Mouse (Mus musculus) kidney, adult 11 months (tissue): ENCODE data around the gene Caprin2.
"Not testable (repeated sequence)": the region's sequence is repeated elsewhere in the genome, so short reads cannot be mapped to it uniquely, and the experiment has no call there.

ENCODE experiments used
- DNase-seq: peaks from one replicate; pipeline ENCODE4 v3.0.0; 2022

The Caprin2 gene

DNA sequence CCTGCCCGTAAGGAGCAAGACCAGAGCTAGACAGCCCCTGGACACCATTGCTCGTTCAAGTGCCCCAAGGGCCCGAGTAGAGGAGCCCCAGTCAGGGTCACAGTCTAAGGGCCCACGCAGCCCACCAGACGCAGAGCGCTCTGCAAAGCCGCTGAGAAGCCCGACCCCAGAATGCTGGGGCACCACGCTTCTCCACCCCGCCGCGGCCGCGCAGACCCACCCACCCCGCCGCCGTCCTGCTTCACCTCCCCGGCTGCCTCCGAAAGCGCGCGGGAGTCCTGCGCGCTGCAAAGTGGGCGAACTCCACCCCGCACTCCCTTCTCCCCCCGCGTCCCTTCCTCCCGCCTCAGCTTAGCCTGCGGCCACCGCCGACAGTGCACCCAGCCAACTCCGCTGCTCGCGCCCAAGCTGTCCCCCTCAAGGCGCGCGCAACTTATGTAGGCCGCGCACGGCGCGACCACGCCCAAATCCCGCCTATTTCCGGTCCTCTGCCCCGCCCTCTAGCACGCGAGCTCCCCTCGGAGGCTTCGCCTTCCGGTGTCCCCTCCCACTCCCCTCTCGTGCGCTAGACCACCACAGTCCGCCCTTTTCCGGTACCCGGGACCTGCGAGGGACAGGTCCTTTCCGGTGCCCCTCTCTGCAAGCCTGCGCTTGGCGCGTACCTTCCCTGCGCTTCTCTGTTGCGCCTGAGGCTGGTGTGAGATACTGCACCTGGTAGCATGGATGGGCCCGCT lies at the start of gene Caprin2:
Gene Caprin2 (minus strand): TSS at position 465 of the 734 bp plus-strand sequence.
- peak; percentile 83 for DNase-seq

DNA sequence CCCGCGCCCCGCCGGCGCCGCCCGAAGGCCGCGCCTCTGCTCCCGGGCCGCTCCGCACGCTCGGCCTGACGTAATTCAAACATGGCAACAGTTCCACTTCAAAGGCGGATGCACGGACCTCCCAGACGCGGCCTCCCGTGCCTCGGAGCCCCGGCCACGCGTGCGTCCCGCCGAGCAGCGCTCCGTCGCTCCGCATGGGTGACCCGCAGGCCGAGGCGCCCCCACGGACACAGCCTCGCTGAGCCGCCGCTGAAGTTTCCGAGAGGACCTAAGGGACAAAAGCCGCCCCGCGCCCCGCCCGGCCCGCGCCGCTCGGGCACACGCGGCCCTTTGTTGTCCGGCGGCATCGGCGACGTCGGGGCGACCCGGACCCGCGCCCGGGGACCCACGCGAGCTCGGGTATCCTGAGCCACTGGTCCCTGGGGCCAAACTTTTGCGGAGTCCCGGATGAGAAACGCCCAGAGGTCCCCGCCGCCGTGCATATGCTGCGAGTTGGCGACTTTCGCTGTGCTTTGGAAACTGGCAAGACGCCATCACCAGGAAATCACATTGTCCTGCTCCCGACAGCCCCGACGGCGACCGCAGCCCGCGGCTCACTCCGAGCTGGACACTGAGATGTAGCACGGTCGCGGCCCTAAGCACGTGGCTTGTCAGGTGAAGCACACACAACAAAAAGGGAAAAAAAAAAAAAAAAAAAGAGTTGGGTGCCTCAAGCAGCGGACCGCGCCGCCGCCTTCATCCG lies 48.9 kb upstream of the Caprin2 start:
- DNase-seq: peak; percentile 60

DNA sequence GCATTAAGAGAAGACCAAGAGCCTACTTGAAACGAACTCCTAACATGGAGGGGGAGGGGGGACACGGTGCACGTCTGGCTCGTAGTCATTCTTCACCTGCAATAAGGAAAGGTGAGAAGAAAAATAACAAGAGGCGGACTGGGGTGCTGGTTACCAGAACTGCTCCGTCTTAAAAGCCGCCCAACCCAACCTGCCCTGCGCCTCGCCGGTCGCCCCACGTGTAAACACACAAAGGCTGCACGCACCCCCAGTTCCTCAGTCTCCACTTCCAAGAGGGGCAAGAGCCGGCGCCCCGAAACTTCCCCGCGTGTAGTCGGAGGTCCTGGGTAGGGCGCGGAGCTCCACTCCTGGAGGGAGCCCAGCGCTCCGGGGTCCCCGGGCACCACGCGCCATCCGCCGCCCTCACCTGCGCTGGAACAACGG lies 48.3 kb upstream of the Caprin2 start:
- DNase-seq: no peak

DNA sequence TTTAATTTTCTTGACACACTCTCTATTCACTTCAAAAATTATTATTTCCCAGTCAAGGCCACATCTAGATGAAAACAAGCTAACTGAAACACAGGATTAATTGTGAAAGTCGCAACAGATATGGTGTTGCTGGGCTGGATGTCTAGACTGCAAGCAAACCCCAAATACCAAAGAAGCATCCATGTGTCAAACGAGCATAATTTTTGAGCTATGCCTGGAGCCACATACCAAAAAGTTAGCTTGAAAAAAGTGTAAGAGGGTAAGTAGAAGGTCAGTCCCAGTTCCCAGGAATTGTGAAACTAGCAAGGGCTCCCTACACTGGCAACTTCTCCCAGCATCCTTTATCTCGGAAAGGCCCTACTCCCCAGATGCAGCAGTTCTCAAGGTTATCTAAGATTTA lies 47.7 kb upstream of the Caprin2 start:
- no peak for DNase-seq

DNA sequence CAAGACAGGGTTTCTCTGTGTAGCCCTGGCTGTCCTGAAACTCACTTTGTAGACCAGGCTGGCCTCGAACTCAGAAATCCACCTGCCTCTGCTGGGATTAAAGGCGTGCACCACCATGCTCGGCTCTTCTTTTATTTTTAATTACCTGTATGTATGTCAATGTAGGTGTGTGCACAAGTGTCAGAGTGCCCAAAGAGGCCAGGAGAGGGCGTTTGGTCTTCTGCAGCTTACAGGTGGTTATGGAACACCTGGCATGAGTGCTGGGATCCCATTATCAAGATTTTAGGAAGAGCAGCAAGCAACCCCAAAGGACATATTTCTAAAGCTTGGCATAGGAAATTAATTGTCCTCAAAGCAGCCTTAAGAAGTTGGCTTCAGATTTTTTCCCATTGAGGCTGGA lies 46.4 kb upstream of the Caprin2 start:
- DNase-seq: no peak

DNA sequence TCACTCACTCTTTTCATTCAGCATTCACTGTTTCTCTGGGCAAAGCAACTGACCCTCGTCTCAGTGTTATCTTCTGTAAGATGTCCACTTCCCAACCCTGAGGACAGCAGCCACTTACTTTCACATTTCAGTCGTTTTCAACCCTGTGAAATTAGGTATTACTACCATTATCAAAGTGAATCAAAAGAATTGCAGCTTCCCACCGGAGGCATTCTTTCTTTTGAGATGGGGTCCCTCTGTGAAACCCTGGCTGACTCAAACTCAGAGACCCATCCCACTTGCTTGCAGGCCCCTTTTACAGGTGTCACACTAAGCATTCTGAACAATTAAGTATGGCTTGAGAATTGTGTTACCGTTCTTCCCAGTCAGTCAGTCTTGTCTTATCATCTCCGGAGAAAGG lies 45.8 kb upstream of the Caprin2 start:
- DNase-seq: no peak

DNA sequence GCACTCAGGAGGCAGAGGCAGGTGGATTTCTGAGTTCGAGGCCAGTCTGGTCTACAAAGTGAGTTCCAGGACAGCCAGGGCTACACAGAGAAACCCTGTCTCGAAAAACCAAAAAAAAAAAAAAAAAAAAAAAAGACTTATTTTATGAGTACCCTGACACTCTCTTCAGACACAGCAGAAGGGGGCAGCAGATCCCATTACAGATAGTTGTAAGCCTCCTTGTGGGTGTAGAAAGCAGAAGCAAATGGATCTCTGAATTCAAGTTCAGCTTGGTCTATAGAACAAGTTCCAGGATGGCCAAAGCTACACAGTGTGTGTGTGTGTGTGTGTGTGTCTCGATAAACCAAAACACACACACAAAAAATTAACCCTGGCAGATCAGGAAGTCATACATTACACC lies 44.3 kb upstream of the Caprin2 start:
- DNase-seq: not testable (repeated sequence)

DNA sequence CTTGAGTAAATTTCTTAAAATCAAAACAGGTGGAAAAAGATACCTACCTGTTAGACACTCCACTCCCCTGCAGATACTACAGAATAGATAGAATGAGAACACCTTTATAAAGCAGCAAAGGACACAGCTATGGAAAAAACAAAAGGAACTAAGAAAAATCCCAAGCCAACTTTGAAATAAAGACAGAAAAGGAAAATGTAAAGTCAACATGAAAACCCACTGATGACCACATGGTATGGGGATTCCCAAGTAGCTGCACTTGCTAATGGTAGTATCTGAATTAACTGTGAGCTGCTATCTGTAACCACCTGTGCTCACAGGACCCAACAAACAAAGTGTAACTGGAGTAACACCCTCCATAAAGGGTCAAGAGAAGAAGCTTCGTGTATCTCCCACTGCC lies 41.7 kb upstream of the Caprin2 start:
- no peak for DNase-seq

DNA sequence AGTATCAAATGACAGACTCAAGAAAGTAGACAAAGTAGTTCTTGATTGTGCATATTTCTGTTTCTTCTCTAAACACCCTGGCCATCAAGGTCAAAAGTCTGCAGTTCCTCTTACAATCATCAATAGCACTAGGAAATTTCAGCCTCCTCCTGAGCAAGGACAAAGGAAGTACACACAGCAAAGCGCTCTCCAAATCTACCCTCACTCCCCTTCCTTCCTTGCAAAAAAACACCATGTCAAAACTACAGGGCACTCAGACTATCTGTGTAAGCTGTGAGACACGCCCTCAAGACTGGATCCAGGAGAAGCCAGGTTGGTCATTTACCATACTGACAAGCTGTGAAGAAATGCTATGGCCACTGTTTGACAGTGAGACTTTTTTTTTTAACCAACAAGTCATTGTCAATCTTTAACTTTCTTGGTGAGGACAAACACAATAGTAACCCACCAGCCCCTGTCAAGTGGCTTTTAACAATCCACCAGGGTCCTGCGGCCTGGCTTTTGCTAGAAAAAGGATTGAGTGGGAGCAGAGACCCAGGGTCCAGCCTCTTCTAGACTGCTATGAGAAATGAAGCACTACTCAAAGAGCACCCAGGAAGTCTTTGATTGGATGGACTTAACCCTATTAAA lies 39.0 kb upstream of the Caprin2 start:
- DNase-seq: no peak

DNA sequence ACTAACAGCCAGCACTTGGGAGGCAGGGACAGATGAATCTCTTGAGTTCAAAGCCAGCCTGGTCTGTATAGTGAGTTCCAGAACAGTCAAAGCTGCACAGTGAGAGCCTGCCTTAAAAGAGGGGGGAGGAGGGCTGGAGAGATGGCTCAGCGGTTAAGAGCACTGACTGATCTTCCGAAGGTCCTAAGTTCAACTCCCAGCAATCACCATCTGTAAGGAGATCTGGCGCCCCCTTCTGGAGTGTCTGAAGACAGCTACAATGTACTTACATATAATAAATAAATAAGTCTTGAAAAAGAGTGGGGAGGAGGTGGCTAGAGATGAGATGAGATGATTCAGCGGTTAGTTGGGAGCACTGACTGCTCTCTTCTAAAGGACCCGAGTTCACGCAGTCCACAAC lies 35.2 kb upstream of the Caprin2 start:
- no peak for DNase-seq

DNA sequence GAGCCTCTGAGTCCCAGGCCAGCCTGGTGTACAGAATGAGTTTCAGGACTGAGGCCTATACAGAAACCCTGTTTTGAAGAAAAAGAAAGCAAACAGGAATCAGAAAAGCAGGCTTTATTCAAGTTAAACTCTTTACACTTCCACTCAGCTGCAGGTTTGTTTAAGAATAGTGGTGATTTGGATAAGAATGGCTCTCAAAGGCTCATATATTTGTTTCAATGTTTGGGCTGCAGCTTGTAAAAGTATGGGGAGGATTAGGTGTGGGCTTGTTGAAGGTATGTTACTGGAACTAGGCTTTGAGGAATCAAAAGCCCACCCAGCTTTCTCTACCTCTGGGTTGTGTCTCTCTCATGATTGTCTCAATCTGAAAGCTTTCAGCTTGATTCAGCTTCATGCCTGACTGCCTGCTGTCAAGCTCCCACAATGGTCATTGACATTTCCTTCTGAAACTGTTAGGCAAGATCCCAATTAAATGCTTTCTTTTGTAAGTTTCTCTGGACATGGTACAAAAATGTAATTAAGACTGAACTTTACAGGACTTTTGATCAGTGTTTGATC lies 22.9 kb upstream of the Caprin2 start:
- no peak for DNase-seq

DNA sequence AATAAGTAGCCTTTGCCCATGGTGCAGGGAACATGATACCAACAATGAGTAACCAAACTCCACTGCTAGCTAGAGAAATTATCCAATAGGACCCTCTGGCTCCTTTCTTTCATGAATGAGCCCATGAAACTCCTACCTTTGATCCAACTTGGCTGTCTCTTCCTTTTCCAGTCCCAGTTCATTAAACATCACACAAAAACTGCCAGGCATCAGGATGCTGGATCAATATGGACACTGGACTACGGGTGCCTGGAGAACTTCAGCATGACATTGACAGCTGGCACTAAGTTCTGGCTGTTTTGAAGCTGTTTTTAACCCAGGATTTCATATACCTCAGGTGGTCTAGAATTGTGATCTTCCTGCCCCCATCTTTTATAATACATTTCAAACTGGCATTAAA lies 21.6 kb upstream of the Caprin2 start:
- DNase-seq: no peak

DNA sequence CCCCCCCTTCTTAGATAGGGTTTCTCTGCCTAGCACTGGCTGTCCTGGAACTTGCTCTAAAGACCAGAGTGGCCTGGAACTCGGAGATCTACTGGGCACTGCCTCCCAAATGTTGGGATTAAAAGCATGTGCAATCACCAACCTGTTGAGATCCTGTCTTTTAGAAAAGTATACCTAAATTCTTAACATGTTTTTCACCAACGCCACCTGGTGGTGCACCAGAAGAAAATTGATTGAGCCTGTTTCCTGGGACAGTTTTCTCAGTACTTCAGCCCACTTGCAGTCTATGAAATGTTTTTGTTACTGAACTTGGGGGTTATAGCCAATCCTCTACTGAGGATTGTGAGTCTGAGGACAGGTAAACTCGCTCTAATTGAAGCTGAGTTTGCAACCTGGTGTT lies 20.8 kb upstream of the Caprin2 start:
- no peak for DNase-seq

DNA sequence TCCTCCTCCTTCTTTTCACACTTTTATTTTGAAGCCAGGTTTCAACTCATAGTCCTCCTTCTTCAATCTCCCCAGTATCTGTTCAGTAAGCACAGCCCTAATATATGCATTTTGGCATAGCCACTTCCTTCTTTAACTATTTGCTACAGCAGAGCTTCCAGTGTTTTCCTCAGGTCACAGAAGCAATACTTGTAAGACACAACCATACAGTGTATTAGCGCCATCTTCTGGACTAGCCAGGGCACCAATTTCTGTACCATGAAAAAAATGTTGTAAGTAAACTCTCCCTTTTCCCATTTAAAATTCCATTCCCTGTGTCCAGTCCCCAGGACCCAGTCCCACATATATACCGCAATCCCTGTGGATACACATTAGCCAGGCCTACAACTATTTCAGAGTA lies 17.9 kb upstream of the Caprin2 start:
- DNase-seq: peak; percentile 38

DNA sequence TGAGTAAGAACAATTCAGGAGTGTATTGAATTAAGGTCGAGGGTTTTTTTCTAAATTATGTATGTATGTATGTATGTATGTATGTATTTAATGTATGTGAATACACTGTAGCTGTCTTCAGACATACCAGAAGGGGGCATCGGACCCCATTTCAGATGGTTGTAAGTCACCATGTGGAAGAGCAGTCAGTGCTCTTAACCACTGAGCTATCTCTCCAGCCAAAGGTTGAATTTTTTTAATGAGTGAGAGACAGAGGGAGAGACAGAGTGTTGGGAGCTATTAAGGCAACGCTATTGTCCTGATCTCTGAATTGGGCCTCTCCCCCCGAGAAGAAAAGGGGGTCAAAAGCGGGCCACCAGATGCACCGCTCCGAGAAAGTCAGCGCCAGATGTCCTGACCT lies 15.9 kb upstream of the Caprin2 start:
- not testable (repeated sequence) for DNase-seq

DNA sequence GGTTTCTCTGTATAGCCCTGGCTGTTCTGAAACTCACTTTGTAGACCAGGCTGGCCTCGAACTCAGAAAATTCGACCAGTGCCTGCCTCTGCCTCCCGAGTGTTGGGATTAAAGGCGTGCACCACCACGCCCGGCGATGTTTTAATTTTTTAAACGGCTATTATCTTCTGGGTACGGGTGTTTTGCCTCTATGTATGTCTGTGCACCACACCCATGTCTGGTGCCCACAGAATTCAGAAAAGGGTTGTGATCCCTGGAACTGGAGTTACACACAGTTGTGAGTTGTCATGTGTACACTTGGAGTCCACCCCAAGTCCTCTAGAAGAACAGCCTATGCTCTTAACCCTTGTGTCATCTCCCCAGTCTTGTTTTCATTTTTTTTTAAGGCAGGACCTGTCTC lies 10.9 kb upstream of the Caprin2 start:
- DNase-seq: no peak

DNA sequence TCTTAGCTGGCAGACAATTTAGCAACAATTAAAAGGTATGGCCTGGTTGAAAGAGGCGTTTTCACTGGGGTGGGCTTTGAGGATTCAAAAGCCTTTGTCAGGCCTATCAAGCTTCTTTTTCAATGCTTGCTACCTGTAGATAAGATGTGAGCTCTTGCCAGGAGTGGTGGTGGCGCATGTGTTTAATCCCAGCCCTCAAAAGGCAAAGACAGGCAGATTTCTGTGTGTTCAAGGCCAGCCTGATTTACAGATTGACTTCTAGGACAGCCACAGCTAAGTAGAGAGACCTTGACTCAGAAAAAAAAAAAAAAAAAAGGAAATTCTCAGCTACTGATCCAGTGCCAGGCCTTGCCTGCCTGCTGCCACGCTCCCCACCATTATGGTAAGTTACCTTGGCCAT lies 6.7 kb upstream of the Caprin2 start:
- no peak for DNase-seq

DNA sequence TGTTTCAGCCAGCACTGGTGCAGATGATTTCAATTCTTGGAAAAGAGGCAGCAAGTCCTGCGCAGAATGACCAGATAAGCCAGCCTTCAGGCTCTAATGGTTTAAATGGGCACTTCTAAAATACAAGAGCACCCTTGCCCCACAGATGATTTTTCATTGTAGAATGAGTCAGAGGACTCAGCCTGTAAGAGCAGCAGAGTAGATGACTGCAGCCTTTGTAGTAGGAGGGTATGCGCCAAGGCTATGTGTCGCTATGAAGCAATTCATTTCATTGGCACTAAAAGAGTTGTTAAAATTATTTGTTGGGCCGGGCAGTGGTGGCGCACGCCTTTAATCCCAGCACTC lies 442 bp upstream of the Caprin2 start:
- no peak for DNase-seq

DNA sequence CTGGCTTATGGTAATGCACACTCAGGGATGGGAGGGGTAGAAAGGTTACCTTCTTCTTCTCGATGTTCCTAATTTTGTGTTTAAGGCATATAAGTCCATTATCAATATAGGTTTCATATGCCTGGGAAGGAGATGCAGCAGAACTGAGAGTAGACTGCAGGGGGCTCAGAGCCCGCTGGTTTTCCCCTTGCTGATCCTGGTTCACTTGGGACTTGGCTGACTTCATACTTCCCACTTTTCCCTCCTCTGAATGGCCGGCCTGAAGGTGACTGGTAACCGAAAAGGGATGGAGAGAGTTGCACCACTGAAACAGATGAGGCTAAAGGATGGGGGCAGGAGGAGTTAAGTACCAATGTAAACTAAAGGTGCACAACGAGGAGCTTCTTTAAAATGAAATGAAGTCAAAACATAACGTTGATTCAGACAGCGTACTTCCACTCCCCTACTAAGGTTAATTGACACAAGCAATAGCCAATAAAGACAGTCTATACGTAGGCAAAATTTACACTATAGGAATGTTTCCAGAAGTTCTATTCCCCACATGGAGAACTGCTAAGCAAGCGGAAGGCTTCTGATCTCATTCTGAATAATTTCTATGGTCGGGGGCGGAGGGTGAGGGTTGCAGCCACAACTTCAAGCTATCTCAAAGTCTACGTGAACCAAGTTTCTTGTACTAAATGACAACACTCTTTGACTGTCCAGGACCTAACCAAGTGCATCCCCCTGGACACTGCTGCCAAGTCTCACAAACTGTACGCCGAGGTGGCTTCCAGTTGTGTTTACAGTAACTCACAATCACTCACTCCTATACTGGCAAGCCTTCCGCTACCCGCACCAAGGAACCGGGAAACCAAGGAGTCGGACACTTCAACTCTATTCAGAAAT lies 907 bp downstream of the Caprin2 start:
- DNase-seq: no peak

DNA sequence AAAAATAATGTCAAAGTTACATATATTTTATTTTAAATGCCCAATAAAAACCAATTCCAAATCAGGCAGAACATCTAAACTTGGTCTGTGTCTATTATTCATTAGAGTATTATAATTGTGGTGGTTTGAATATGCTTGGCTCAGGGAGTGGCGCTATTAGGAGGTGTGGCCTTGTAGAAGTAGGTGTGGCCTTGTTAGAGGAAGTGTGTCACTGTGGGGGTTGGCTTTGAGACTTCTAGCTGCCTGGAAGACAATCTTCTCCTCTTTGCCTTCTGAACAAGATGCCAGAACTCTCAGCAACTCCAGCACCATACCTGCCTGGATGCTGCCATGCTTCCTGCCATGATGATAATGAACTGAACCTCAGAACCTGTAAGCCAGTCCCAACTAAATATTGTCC lies 22.1 kb downstream of the Caprin2 start:
- no peak for DNase-seq

DNA sequence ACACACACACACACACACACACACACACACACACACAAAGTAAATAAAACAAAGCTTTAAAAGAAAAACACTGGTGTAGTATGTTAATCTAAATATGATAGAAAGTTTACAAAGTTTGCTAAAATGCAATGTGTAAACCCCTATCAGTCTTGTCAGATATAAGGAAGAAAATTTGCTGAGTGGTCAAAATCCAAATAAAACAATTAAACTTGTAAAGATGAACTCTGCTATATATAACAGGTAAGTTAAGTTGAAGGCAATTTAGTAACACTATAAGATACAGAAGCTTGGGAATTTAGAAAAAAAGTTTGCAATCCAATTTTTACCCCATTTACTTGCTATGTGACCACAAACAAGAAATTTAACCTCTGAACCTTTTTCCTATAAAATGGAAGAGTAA lies 50.4 kb downstream of the Caprin2 start:
- no peak for DNase-seq

DNA sequence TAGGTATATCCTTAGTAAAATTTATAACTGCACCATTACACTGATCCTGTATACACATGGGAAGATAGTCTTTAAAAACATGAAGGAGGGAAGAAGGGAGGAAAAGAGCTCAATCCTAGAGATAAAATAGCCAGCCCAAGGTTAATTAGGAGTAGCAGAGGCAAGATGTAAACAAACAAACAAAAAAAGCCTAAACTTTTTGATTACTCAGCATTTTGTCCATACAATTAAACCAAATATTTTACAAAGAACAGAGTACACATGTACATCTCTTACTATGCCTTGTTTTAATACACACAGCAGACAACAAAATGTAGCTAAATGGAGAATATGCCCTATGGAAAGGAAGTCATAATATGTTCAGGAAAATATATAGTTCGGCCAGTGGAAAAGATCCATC lies 54.3 kb downstream of the Caprin2 start:
- DNase-seq: no peak

DNA sequence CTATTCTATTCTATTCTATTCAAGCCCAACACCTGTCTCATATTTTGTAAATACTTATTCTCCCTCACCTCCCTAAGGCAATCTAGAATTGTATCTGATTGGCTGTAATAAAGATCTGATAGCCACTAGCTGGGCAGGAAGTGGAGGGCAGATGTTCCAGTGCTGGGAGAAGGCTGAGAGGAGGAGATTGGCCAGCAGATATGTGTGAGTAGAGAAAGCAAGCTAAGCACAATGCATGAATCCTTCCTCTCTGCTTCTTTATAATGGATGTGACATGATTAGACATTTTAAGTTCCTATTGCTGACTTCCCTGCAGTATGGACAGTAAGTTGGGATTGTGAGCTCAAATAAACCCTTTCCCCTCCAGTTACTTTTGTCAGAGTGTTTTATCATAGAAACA lies 57.6 kb downstream of the Caprin2 start:
- DNase-seq: no peak
